Mouse (Mus musculus): ENCODE measurements around the gene Npff.

- TF ChIP-seq CTCF (IDR thresholded peaks at IDR 0.05; ENCODE audit: low read depth) (no peak), EP300 (IDR thresholded peaks at IDR 0.05; ENCODE audit: low read depth) (no peak)
Observed at GRCm38 (mm10) chr15:102487664-102488063, 37.1 kb downstream of the Npff start.

Data from liver, postnatal 0 days (tissue).